Mouse (Mus musculus) liver, adult 2 months (tissue): Measurements from ENCODE around the gene Gm20388. TPM values are rescaled to one million over a fixed set of nuclear protein-coding genes. Genes with fewer than 3 reads are reported as not detected.

Source experiments
- DNase-seq: peaks from one replicate; pipeline ENCODE4 v3.0.0-alpha.2; 2011; ENCODE audit warnings: low read depth, low spot score; ENCODE audit errors: extremely low read depth
- H3K27ac ChIP-seq: fragments of 200-500 bp; replicated peaks from 2 replicates; pipeline ENCODE4 v1.5.1; 2012; ENCODE audit warnings: low read depth, mild to moderate bottlenecking, control low read depth, inconsistent platforms, low read length; ENCODE audit not compliant: insufficient read depth
- H3K27me3 ChIP-seq: fragments of 200-500 bp; 2 replicates; pipeline ENCODE4 v1.6.1; 2012; ENCODE audit warnings: mild to moderate bottlenecking, moderate library complexity, low read length, inconsistent platforms; ENCODE audit not compliant: control insufficient read depth, insufficient read depth
- H3K36me3 ChIP-seq: fragments of 200-500 bp; 2 replicates; pipeline ENCODE4 v1.6.1; 2012; ENCODE audit warnings: low read length, inconsistent platforms; ENCODE audit not compliant: control insufficient read depth, insufficient read depth
- H3K4me1 ChIP-seq: fragments of 200-500 bp; 2 replicates; pipeline ENCODE4 v1.6.1; 2011; ENCODE audit warnings: low read length; ENCODE audit not compliant: control insufficient read depth, insufficient read depth
- H3K4me3 ChIP-seq: fragments of 200-500 bp; 2 replicates; pipeline ENCODE4 v1.5.1; 2011; ENCODE audit warnings: low read depth, mild to moderate bottlenecking, control low read depth, low read length, moderate library complexity; ENCODE audit not compliant: insufficient read depth
- H3K79me2 ChIP-seq: fragments of 200-500 bp; 2 replicates; pipeline ENCODE4 v1.6.1; 2012; ENCODE audit warnings: inconsistent platforms, mild to moderate bottlenecking, low read length, moderate library complexity; ENCODE audit not compliant: control insufficient read depth, insufficient read depth
- H3K9ac ChIP-seq: fragments of 200-500 bp; 2 replicates; pipeline ENCODE4 v1.6.1; 2012; ENCODE audit warnings: low read depth, mild to moderate bottlenecking, control low read depth, inconsistent platforms, low read length
- CTCF ChIP-seq: fragments of 200-500 bp; IDR thresholded peaks from 2 replicates; pipeline ENCODE4 v1.5.1; 2011; ENCODE audit warnings: low read depth, low read length, control low read depth
- POLR2A ChIP-seq: fragments of 200-500 bp; IDR thresholded peaks from 2 replicates; pipeline ENCODE4 v1.6.1; 2011; ENCODE audit warnings: low read length, control low read depth; ENCODE audit not compliant: insufficient read depth; ENCODE audit errors: extremely low read depth
- WGBS: fragments of 180-500 bp; shearing (Covaris S2); methylation state at CpG from one replicate; pipeline ENCODE4 v1.1.7; 2018; 5-methylcytosine and 5-hydroxymethylcytosine counted together
- polyA plus RNA-seq: library from polyadenylated mRNA; depleted of rRNA; stranded (reverse); fragments of >200 nt; gene quantifications from 2 replicates; pipeline ENCODE4 v1.2.3, GENCODE M21; 2012
- total RNA-seq: library from RNA; depleted of rRNA; stranded (reverse); fragments of >200 nt; gene quantifications from 2 replicates; pipeline ENCODE4 v1.2.3, GENCODE M21; 2014

Gene Gm20388
- total and polyA plus RNA-seq, 2 experiments, result 6.4 to 19.9 TPM

DNA sequence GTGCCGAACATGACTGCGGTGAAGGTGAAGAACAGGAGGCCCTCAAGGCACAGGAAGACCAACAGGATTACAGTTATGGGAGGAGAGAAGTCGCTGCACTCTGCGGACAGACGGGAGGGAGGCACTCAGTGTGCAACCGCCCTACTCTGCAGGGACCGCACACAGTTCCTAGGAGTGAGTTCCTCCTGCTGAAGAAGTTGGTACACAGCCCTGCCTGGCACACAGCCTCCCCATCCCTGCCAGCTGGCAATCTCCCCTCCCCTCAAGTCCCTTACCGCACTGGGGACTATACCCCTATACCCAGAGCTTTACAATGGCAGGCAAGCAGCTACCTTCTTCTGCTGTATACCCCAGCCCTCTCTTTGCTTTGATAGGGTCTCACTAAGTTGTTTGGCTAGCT, 172.6 kb downstream of the Gm20388 start:
- 80% methylated on average over 8 of the region's 8 CpGs for WGBS
- H3K36me3 ChIP-seq, result peaks cover 8% of the 10 kb centered on the region
- no peaks in the 10 kb centered on the region for H3K27me3 ChIP-seq
- no peak for DNase-seq
- TF ChIP-seq CTCF (no peak), POLR2A (no peak)
- no peaks in the 10 kb centered on the region for H3K4me1 ChIP-seq
- no peak overlapping the region for H3K27ac ChIP-seq
- no peaks in the 10 kb centered on the region for H3K79me2 ChIP-seq
- no peak overlapping the region for H3K9ac ChIP-seq
- H3K4me3 ChIP-seq, result no peak overlapping the region

DNA sequence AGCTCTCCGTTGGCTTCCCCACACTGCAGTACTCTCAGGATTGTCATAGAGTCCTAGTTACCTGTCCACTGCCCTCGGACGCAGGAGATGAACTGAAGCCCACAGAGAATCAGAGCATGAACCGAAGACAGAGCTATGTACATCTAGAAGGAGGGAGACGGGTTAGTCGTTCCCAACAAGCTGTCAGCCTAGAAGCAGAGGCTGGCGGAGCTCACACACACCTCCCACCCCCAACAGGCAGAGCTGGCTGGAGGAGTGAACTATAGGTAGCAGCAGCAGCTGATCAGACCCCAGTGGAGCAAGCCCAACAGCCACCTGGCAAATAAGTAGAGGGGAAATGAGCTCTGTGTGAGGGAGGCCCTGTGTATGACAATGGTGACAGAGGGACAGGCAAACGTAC, 174.1 kb downstream of the Gm20388 start:
- no peak overlapping the region for H3K4me3 ChIP-seq
- no peaks in the 10 kb centered on the region for H3K79me2 ChIP-seq
- peaks cover 8% of the 10 kb centered on the region for H3K36me3 ChIP-seq
- TF ChIP-seq CTCF, result no peak
- TF ChIP-seq POLR2A, result no peak
- WGBS, result 92% methylated on average over 8 of the region's 8 CpGs
- H3K4me1 ChIP-seq, result no peaks in the 10 kb centered on the region
- no peak for DNase-seq
- no peak overlapping the region for H3K27ac ChIP-seq
- H3K9ac ChIP-seq, result no peak overlapping the region
- H3K27me3 ChIP-seq, result no peaks in the 10 kb centered on the region

DNA sequence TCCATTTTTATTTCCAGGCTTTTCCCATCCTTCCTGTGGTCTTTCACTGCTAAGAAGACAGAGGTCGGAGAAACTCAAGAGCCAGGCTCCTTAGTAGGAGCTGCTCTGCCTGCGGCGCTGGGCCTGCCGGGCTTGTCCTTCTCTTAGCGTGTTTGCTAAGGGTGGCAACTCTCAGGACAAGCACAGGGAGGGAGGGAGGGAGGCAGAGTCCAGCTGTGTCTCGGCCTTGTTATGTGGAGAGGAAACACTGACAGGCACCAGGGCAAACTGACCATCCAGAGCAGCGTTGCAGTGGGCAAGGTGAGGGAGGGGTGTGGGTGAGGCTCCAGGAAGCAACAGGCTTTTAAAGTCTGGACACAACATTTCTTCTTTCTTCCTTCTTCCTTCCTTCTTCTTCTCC, 178.9 kb downstream of the Gm20388 start:
- 74% methylated on average over 7 of the region's 7 CpGs for WGBS
- H3K27me3 ChIP-seq, result no peaks in the 10 kb centered on the region
- H3K4me1 ChIP-seq, result peaks cover 14% of the 10 kb centered on the region
- H3K79me2 ChIP-seq, result peaks cover 13% of the 10 kb centered on the region
- TF ChIP-seq POLR2A (no peak), CTCF (no peak)
- no peak for DNase-seq
- no peak overlapping the region for H3K4me3 ChIP-seq
- H3K9ac ChIP-seq, result no peak overlapping the region
- H3K27ac ChIP-seq, result no peak overlapping the region
- peaks cover 16% of the 10 kb centered on the region for H3K36me3 ChIP-seq

DNA sequence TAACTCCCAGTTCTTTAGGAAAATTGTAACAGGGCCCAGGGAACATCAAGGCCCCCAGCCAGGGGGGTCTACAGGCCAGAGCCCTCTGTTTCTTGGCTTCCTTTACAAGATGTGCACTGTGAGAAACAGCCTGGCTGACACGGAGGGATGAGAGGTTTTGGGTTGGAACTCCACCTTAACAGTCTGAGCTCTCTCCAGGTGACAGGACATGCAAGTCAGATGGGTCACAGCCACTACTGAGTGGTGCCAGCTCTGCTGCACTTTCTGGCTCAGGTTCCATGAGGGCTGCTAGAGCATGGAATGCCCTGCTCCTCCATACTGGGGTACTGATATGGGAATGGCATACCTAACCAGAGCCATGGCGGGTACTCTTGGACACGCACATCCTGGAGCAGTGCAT, 180.4 kb downstream of the Gm20388 start:
- DNase-seq, result no peak
- Histone ChIP-seq H3K4me3 (no peak overlapping the region), H3K9ac (no peak overlapping the region), H3K27me3 (no peaks in the 10 kb centered on the region), H3K36me3 (peaks cover 16% of the 10 kb centered on the region), H3K27ac (no peak overlapping the region), H3K79me2 (peaks cover 16% of the 10 kb centered on the region), H3K4me1 (peaks cover 27% of the 10 kb centered on the region)
- whole genome bisulfite sequencing, result 94% methylated on average over 3 of the region's 3 CpGs
- TF ChIP-seq POLR2A, result no peak
- no peak for TF ChIP-seq CTCF

DNA sequence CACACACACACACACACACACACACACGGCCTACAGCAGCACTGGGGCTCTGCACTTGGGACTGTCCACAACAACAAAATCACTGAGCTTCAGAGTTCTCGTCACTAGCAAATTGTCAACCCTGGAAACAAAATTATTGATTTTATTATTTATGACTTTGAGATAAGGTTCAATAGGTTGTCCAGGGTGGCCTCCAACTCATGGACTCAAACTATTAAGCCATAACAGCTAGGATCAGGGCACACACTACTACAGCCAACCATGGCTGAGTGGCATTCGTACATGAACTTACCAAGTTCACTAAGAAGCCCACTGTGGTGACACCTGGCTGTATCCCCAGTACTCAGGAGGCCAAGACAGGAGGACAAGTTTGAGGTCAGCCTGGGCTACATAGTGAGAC, 182.5 kb downstream of the Gm20388 start:
- Histone ChIP-seq H3K27ac (no peak overlapping the region), H3K79me2 (peaks cover 26% of the 10 kb centered on the region), H3K4me1 (peaks cover 34% of the 10 kb centered on the region), H3K4me3 (no peak overlapping the region), H3K27me3 (no peaks in the 10 kb centered on the region), H3K36me3 (peaks cover 10% of the 10 kb centered on the region), H3K9ac (no peak overlapping the region)
- 56% methylated on average over 3 of the region's 3 CpGs for WGBS
- DNase-seq, result peak; percentile 59
- no peak for TF ChIP-seq POLR2A
- TF ChIP-seq CTCF, result no peak

DNA sequence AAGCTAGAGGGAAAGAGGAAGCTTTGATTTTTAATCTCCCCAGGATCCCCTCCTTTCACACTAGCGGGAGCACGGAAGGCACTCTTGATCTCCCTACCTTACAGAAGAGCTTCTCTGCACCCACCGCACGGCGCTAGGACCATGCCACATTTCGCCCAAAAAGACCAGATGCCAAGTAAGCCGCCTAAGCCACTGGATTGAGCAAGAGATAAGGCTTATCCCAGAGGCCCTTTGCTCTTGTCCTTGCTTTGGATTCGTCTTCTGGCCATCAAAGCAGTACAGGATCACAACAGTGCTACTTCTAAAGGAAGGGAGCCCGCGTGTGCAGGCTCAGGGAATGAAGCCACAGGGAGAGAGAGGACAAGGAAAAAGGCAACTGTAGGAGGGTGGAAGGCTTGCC, 184.2 kb downstream of the Gm20388 start:
- Histone ChIP-seq H3K4me1 (peaks cover 34% of the 10 kb centered on the region), H3K36me3 (peaks cover 10% of the 10 kb centered on the region), H3K27me3 (no peaks in the 10 kb centered on the region), H3K27ac (peak overlapping the region; percentile 49), H3K4me3 (no peak overlapping the region), H3K79me2 (peaks cover 40% of the 10 kb centered on the region), H3K9ac (0 out of 2 replicates have a peak overlapping the region, but pooled peaks have one; percentile 28)
- TF ChIP-seq POLR2A (no peak), CTCF (no peak)
- 34% methylated on average over 10 of the region's 10 CpGs for WGBS
- DNase-seq, result peak; percentile 71
